9 mouse cellular contexts compared by ENCODE assay signal in genomic region chr16:24908926-24909325, GRCm38 (mm10).
A peak's percentile ranks its signal among the peaks of the same experiment; 100 is the strongest.
DNase-seq lines count a peak whose midpoint lies in the region; ATAC-seq lines count a peak whose summit lies in the region.
"Had no signal": no experiment of that assay in that cellular context is flagged by ENCODE, and none has a peak within 500 bp of the region (broad histone marks: within the 10 kb centered on the region; RNA-seq: fewer than 3 reads in every experiment).

No protein-coding gene starts in this region.

- ATAC-seq in cerebellum, adult (ENCODE audit: insufficient number of reproducible peaks, low FRiP score, low TSS enrichment) = peak; percentile 74

- intact Hi-C loops in heart, postnatal 10 days (cut with DNase I) = loop anchor here (10.0 kb wide), 1 partner anchor 356 kb away; no protein-coding TSS in a partner anchor

- DNase-seq in cerebellum, postnatal 4 days (ENCODE audit: low spot score in 2 of 2) = no peak
- DNase-seq in layer of hippocampus, adult 11-12 months (ENCODE audit: low spot score) = peak; percentile 35
- no peak for DNase-seq in layer of hippocampus, adult 9-10 months (ENCODE audit: low spot score)
- peak; percentile 56 for DNase-seq in cerebellum, adult 11-12 months
- DNase-seq in heart, postnatal 10 days = peak; percentile 67 to 71
- DNase-seq in kidney, postnatal 10 days = no peak
- DNase-seq in spleen, postnatal 36 days (ENCODE audit: low spot score in 2 of 2) = no peak
- DNase-seq: kidney, adult 9 months had no signal

Comparison
In these comparisons a context has a peak if more than half of its experiments do, and no peak if none do; other contexts are left out.
1. DNase-seq: peak in layer of hippocampus, adult 11-12 months (single experiment), cerebellum, adult 11-12 months (single experiment) and heart, postnatal 10 days (2 of 2); none in cerebellum, postnatal 4 days (0 of 2), layer of hippocampus, adult 9-10 months (single experiment), kidney, postnatal 10 days (single experiment) and spleen, postnatal 36 days (0 of 2).